Mouse (Mus musculus): ENCODE results near the gene Plet1.
A peak's percentile ranks its signal among the peaks of the same experiment; 100 is the strongest.

Plet1 gene

DNA sequence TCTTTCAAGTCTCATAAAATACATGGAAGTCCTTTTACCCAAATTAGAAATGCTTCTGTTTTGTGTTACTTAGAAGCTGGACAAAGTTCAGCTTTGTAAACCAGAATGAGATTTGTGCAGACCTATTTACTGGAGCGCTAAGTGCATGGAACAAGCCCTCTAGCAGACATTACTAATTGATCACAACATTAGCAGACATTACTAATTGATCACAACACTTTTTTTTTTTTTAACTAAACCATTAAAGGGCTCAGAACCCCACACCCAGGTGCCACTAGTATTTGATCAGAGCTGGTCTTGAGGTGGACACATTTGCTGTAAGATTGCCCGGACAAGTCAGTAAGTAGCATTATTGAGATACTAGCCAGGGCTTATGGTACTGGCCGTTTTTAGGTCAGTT, 39.5 kb downstream of the Plet1 start:
- DNase-seq (ENCODE audit: low read depth, low spot score) = no peak

- DNase-seq (ENCODE audit: low read depth, low spot score) = no peak
Observed at GRCm38 (mm10) chr9:50535930-50536329, 41.6 kb downstream of the Plet1 start.

- no peak for DNase-seq (ENCODE audit: low read depth, low spot score)
Observed at GRCm38 (mm10) chr9:50536603-50537135, 42.3 kb downstream of the Plet1 start.

- DNase-seq (ENCODE audit: low read depth, low spot score) = no peak
Observed at GRCm38 (mm10) chr9:50537295-50537694, 43.0 kb downstream of the Plet1 start.

- DNase-seq (ENCODE audit: low read depth, low spot score) = no peak
Observed at GRCm38 (mm10) chr9:50540170-50540569, 45.8 kb downstream of the Plet1 start.

- DNase-seq (ENCODE audit: low read depth, low spot score) = no peak
Observed at GRCm38 (mm10) chr9:50542401-50542800, 48.1 kb downstream of the Plet1 start.

DNA sequence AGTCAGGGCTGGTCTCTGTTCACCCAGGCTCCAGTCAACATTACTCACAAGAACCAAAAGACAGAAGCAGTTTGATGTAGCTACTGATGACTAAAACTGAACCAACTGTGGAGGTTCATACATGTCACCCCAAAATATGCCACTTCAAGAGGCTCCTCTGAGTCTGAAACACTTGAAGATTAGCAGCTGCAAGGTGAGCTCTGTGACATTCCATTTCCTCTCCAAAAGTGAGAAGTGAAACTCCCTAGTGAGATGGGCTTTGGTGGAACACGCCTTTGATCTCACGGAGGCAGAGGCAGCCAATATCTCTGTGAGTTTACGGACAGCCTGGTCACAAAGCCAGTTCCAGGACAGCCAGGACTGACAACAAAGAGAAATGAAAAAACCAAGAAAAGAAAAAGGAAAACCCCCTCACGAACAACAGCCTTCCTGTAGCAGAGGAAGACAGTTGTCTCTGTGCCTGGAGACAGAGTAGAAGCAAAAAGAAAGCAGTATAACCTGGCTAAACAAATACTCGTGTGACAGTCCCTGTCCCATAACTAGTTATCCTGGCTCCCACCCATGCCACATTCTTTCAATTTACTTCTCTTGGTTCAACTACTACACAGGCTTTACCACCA, 53.6 kb downstream of the Plet1 start:
- DNase-seq (ENCODE audit: low read depth, low spot score) = no peak

DNA sequence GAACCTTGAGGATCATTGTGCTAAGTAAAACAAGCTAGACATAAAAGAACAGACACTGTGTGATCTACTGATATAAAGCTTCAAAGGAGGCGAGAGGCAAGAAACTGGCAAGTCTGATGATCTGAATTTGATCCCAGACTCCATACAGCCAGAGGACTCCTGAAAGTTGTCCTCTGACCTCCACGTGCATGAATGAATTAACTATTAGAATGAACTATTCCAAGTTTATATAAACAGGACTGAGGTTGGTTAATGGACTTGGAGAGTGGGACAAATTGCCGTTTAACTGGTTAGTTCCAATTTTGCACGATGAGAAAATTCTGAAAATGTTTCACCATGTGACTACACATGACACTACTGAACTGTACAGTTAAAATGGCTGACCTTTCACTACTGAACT, 54.6 kb downstream of the Plet1 start:
- no peak for DNase-seq (ENCODE audit: low read depth, low spot score)

- DNase-seq (ENCODE audit: low read depth, low spot score) = no peak
Observed at GRCm38 (mm10) chr9:50552206-50552605, 57.9 kb downstream of the Plet1 start.

- no peak for DNase-seq (ENCODE audit: low read depth, low spot score)
Observed at GRCm38 (mm10) chr9:50553547-50553946, 59.2 kb downstream of the Plet1 start.

DNA sequence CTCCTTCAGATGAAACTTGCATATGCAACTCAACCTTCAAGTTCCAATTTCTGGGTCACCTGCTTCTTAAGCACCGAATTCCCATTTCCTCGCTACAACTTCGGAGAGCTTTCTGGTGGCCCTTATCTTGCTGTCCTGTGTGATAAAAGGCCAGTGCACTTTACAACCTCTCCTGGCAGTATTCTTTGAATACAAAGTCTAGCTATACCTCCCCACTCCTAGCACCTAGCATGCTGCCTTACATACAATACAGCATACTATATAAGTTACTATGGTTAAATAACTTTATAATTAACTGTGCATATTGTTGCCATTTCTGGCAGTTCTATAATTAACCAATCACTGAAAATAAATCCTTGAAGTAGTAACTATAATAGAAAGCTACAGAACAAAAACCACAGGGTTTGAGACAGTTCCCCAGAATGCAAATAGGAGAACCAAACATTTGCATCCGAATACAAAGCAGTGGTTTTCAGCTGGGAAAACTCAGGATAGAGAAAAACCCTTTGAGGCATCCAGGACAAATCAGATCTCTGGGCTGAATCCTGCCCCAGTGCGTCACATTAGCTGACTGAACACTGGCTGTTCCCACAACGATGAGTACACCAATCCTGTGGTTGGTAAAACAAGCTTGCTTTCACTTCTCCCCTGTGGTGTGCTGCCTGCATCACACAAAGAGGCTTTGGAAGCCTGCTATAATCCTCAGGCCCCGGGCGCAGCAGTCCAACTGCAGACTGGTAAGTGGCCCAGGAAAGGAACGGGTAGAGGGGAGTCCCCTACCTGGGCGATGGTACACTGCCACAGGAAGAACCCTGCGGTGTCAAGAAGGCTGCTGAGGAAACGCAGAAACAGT, 60.1 kb downstream of the Plet1 start, which contains the start of gene Il18:
Gene Il18, plus strand, starts transcription at position 587 of the 853 bp plus-strand sequence.
- DNase-seq (ENCODE audit: low read depth, low spot score) = peak; percentile 23

DNA sequence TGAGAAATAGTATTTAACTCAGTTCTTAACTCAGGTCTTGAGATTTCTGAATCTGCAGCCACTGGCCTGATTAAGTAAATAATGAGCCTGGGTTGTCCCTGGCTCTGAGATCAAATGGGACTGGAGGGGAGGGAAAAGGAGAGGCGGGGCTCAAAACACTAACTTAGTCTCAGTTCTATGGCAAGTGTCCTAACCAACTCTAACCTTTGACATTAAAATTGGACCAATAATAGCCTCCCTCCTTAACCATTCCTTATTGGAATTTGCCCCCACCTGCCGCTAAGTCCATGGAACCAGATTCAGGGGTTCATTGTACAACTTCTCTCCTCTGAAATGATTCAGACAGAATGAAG, 60.7 kb downstream of the Plet1 start, which contains the start of gene Bco2:
Gene Bco2, minus strand, starts transcription at position 88 of the 353 bp plus-strand sequence.
- no peak for DNase-seq (ENCODE audit: low read depth, low spot score)
